Mouse (Mus musculus): ENCODE data around the gene Ckm.

- no peak for TF ChIP-seq POLR2A (IDR thresholded peaks at IDR 0.05; ENCODE audit: insufficient read depth, low read depth, low read length)
- no peak for TF ChIP-seq CTCF (IDR thresholded peaks at IDR 0.05; ENCODE audit: insufficient read depth, low read depth, low read length)
Measured at GRCm38 (mm10) chr7:19416590-19416989, 12.0 kb downstream of the Ckm start.

Measured in olfactory bulb, adult 2 months (tissue).